9 mouse cellular contexts compared by ENCODE assay signal in genomic region chr19:15996901-15997564, GRCm38 (mm10). TPM values are rescaled to one million over a fixed set of nuclear protein-coding genes. Genes with fewer than 3 reads are reported as not detected.
DNase-seq lines count a peak whose midpoint lies in the region; ATAC-seq and TF ChIP-seq lines count a peak whose summit lies in the region.
"Had no signal": no experiment of that assay in that cellular context is flagged by ENCODE, and none has a peak within 500 bp of the region (broad histone marks: within the 10 kb centered on the region; RNA-seq: fewer than 3 reads in every experiment).

No protein-coding gene starts in this region.

- H3K4me3 ChIP-seq in heart, embryonic 16.5 days (ENCODE audit: low read length), result peak overlapping the region; percentile 22
- no peak overlapping the region for H3K4me3 ChIP-seq in heart, adult 2 months
- H3K4me3 ChIP-seq in neural tube, embryonic 15.5 days (replicated peaks), result peak overlapping the region; percentile 27

- DNase-seq in heart, adult 2 months, result no peak
- peak; percentile 58 for DNase-seq in adrenal gland, postnatal 25 days
- DNase-seq in frontal cortex, postnatal 10 days (ENCODE audit: low spot score in 2 of 2), result peak; percentile 40 to 66
- peak; percentile 68 to 72 for DNase-seq in left cerebral cortex, postnatal 10 days (ENCODE audit: extremely low spot score in 1 of 2, low spot score in 2 of 2)
- DNase-seq in gastrocnemius, adult 8-10 months (ENCODE audit: low spot score in 2 of 2), result no peak
- DNase-seq in gastrocnemius, postnatal 25 days, result no peak

- no peak overlapping the region for H3K9ac ChIP-seq in heart, embryonic 16.5 days (ENCODE audit: low read length)
- no peak overlapping the region for H3K9ac ChIP-seq in heart, adult 2 months (ENCODE audit: low read depth, low read length)
- H3K9ac ChIP-seq in neural tube, embryonic 15.5 days (replicated peaks), result peak overlapping the region; percentile 42

- H3K27me3 ChIP-seq in heart, embryonic 16.5 days (ENCODE audit: control insufficient read depth, insufficient read depth, low read length), result no peaks in the 10 kb centered on the region
- H3K27me3 ChIP-seq in heart, adult 2 months (ENCODE audit: control insufficient read depth, insufficient read depth, low read length), result no peaks in the 10 kb centered on the region
- no peaks in the 10 kb centered on the region for H3K27me3 ChIP-seq in neural tube, embryonic 15.5 days (replicated peaks)
- H3K27me3 ChIP-seq: CH12.LX had no signal

- TF ChIP-seq POLR2A in heart, adult 2 months (IDR thresholded peaks at IDR 0.05; ENCODE audit: insufficient read depth, low read depth, low read length), result no peak

- peak overlapping the region; percentile 51 for H3K4me2 ChIP-seq in heart, embryonic 16.5 days (ENCODE audit: low read depth, low read length)
- peak overlapping the region; percentile 56 for H3K4me2 ChIP-seq in neural tube, embryonic 15.5 days

- intact Hi-C loops in heart, adult 2 months (cut with DNase I), result no loop called here
- intact Hi-C loops in left cerebral cortex, postnatal 10 days (cut with DNase I), result no loop called here

- ATAC-seq in heart, embryonic 16.5 days (replicated peaks; ENCODE audit: extremely low read depth, insufficient read depth, low FRiP score), result no peak
- peak; percentile 88 for ATAC-seq in neural tube, embryonic 15.5 days (ENCODE audit: low FRiP score)

- 46% methylated on average over 12 of the region's 12 CpGs for WGBS in heart, embryonic 16.5 days
- WGBS in heart, adult 2 months, result 56% methylated on average over 12 of the region's 12 CpGs
- 19% methylated on average over 12 of the region's 12 CpGs for WGBS in neural tube, embryonic 15.5 days

- TF ChIP-seq EP300 in heart, adult 2 months (IDR thresholded peaks at IDR 0.05; ENCODE audit: insufficient read depth, low read depth, low read length), result no peak

- H3K79me2 ChIP-seq in heart, adult 2 months (replicated peaks; ENCODE audit: control insufficient read depth, insufficient read depth, low read length), result no peaks in the 10 kb centered on the region

- TF ChIP-seq CTCF in heart, adult 2 months (IDR thresholded peaks at IDR 0.05), result no peak

- H3K4me1 ChIP-seq in heart, embryonic 16.5 days (ENCODE audit: control insufficient read depth, insufficient read depth, low read length), result peaks cover 6% of the 10 kb centered on the region; the same call in 1 of the 2 replicates
- no peaks in the 10 kb centered on the region for H3K4me1 ChIP-seq in heart, adult 2 months (ENCODE audit: control insufficient read depth, insufficient read depth, low read length)
- peaks cover 15% of the 10 kb centered on the region for H3K4me1 ChIP-seq in neural tube, embryonic 15.5 days

- no peaks in the 10 kb centered on the region for H3K36me3 ChIP-seq in heart, embryonic 16.5 days (ENCODE audit: control insufficient read depth, insufficient read depth)
- no peaks in the 10 kb centered on the region for H3K36me3 ChIP-seq in heart, adult 2 months (ENCODE audit: control insufficient read depth, insufficient read depth, low read length)
- H3K36me3 ChIP-seq in neural tube, embryonic 15.5 days, result peaks cover 5% of the 10 kb centered on the region; the same call in 1 of the 2 replicates

- no peaks in the 10 kb centered on the region for H3K9me3 ChIP-seq in heart, embryonic 16.5 days (replicated peaks; ENCODE audit: control insufficient read depth, low read length)
- H3K9me3 ChIP-seq in neural tube, embryonic 15.5 days (replicated peaks), result no peaks in the 10 kb centered on the region

- no peak overlapping the region; the same call in 1 of the 2 replicates for H3K27ac ChIP-seq in heart, embryonic 16.5 days (ENCODE audit: low read length)
- H3K27ac ChIP-seq in heart, adult 2 months, result no peak overlapping the region
- H3K27ac ChIP-seq in neural tube, embryonic 15.5 days (replicated peaks), result peak overlapping the region; percentile 88

RNA-seq across cellular contexts. Expression of gene Cep78, which starts 12.2 kb away (rescaled TPM):
- 12.5 and 13.2 TPM in 2 replicates for polyA plus RNA-seq in heart, embryonic 16.5 days (2015; fragmentation: Nextera tagmentation; extraction: Ambion mirVana)
- 1 to 10 TPM; 3.6 to 3.8 TPM for total RNA-seq in heart, adult 2 months (2021)
- 1.6 and 2.4 TPM in 2 replicates for polyA plus RNA-seq in heart, adult 2 months (2012; rRNA removed)
- 9.9 and 11.3 TPM in 2 replicates for total RNA-seq in adrenal gland, postnatal 25 days (2021)
- total RNA-seq in left cerebral cortex, postnatal 10 days (2021), result 10 to 100 TPM; 12.8 to 13.6 TPM
- 25.7 and 25.9 TPM in 2 replicates for polyA plus RNA-seq in neural tube, embryonic 15.5 days (2015; fragmentation: Nextera tagmentation; extraction: Ambion mirVana)
- total RNA-seq in gastrocnemius, adult 8-10 months (2022), result 1 to 10 TPM; 1.7 to 3.4 (median 3.1) TPM
- total RNA-seq in gastrocnemius, postnatal 25 days (2021), result 1 to 10 TPM; 1.9 to 2.5 TPM

RNA-seq across cellular contexts. Expression of gene Psat1, which starts 49.9 kb away (rescaled TPM):
- 80.8 and 80.9 TPM in 2 replicates for polyA plus RNA-seq in heart, embryonic 16.5 days (2015; fragmentation: Nextera tagmentation; extraction: Ambion mirVana)
- total RNA-seq in heart, adult 2 months (2021), result 1 to 10 TPM; 2.3 to 3.5 TPM
- polyA plus RNA-seq in heart, adult 2 months (2012; rRNA removed), result 2.4 and 2.8 TPM in 2 replicates
- 64.9 and 81.4 TPM in 2 replicates for total RNA-seq in adrenal gland, postnatal 25 days (2021)
- total RNA-seq in left cerebral cortex, postnatal 10 days (2021), result 10 to 100 TPM; 92.8 to 94.9 TPM
- 61.6 and 79.9 TPM in 2 replicates for polyA plus RNA-seq in neural tube, embryonic 15.5 days (2015; fragmentation: Nextera tagmentation; extraction: Ambion mirVana)
- 1 to 10 TPM in 2 of 4 experiments, under 1 TPM in 2; 0.87 to 1.9 (median 1.0) TPM for total RNA-seq in gastrocnemius, adult 8-10 months (2022)
- total RNA-seq in gastrocnemius, postnatal 25 days (2021), result 1 to 10 TPM; 2.7 to 7.2 TPM

Comparison
In these comparisons a context has a peak if more than half of its experiments do, and no peak if none do; other contexts are left out.
1. DNase-seq: peak in adrenal gland, postnatal 25 days (single experiment), frontal cortex, postnatal 10 days (2 of 2) and left cerebral cortex, postnatal 10 days (2 of 2); none in heart, adult 2 months (0 of 2), gastrocnemius, adult 8-10 months (0 of 2) and gastrocnemius, postnatal 25 days (single experiment).